Mouse (Mus musculus) midbrain, embryonic 14.5 days (tissue): Measurements from ENCODE around the gene Hspg2. TPM values are rescaled to one million over a fixed set of nuclear protein-coding genes. Genes with fewer than 3 reads are reported as not detected.

Source experiments
- ATAC-seq: fragments of 200-750 bp; cut with Nextera tagmentation; 2 replicates; pipeline ENCODE4 v1.8.0; 2017; ENCODE audit warnings: moderate number of reproducible peaks, moderate library complexity; ENCODE audit not compliant: low FRiP score, low TSS enrichment
- DNase-seq: peaks from one replicate; pipeline ENCODE4 v3.0.0-alpha.2; 2015
- H3K27ac ChIP-seq: fragments of 300-500 bp; sonication (generic); replicated peaks from 2 replicates; pipeline ENCODE4 v1.5.1; 2014; ENCODE audit warnings: mild to moderate bottlenecking, low read depth, low read length, moderate library complexity
- H3K27me3 ChIP-seq: fragments of 300-500 bp; sonication (generic); 2 replicates; pipeline ENCODE4 v1.6.1; 2014; ENCODE audit warnings: low read length, control low read depth, mixed read lengths; ENCODE audit not compliant: control insufficient read depth, insufficient read depth
- H3K36me3 ChIP-seq: fragments of 300-500 bp; sonication (generic); 2 replicates; pipeline ENCODE4 v1.6.1; 2014; ENCODE audit warnings: low read length, control low read depth; ENCODE audit not compliant: control insufficient read depth, insufficient read depth
- H3K4me1 ChIP-seq: fragments of 300-500 bp; sonication (generic); 2 replicates; pipeline ENCODE4 v1.6.1; 2014; ENCODE audit warnings: mild to moderate bottlenecking, antibody characterized with exemption, low read length, control low read depth; ENCODE audit not compliant: control insufficient read depth, insufficient read depth
- H3K4me2 ChIP-seq: fragments of 300-500 bp; sonication (generic); 2 replicates; pipeline ENCODE4 v1.6.1; 2014; ENCODE audit warnings: mild to moderate bottlenecking, low read length, moderate library complexity
- H3K4me3 ChIP-seq: fragments of 300-500 bp; sonication (generic); replicated peaks from 2 replicates; pipeline ENCODE4 v1.5.1; 2014; ENCODE audit warnings: low read depth, low read length
- H3K9ac ChIP-seq: fragments of 300-500 bp; sonication (generic); replicated peaks from 2 replicates; pipeline ENCODE4 v1.6.1; 2014; ENCODE audit warnings: mild to moderate bottlenecking, low read length, moderate library complexity
- H3K9me3 ChIP-seq: fragments of 300-500 bp; sonication (generic); 2 replicates; pipeline ENCODE4 v1.6.1; 2016; ENCODE audit warnings: low read length, control low read depth, mixed read lengths; ENCODE audit not compliant: control insufficient read depth
- WGBS: fragments of 180-500 bp; shearing (Covaris S2); extraction: QIAGEN DNeasy Blood & Tissue Kit; methylation state at CpG from one replicate; pipeline ENCODE4 v1.1.7; 2014; 5-methylcytosine and 5-hydroxymethylcytosine counted together
- polyA plus RNA-seq: library from polyadenylated mRNA; unstranded; fragments of >200 nt; fragmentation: Nextera tagmentation; extraction: Ambion mirVana; gene quantifications from 2 replicates; pipeline ENCODE4 v1.2.1, GENCODE M21; 2014

Gene Hspg2
- polyA plus RNA-seq, 1 experiment from 2014 or later: 7.6 TPM

GRCm38 (mm10) chr4:137500953-137501352 is 32.4 kb downstream of the Hspg2 start:
- Histone ChIP-seq H3K4me2 (no peak overlapping the region), H3K27me3 (no peaks in the 10 kb centered on the region), H3K27ac (no peak overlapping the region), H3K9ac (no peak overlapping the region), H3K4me3 (no peak overlapping the region), H3K4me1 (no peaks in the 10 kb centered on the region), H3K9me3 (no peaks in the 10 kb centered on the region), H3K36me3 (no peaks in the 10 kb centered on the region)
- DNase-seq (no peak), ATAC-seq (no peak)
- WGBS: 96% methylated on average over 5 of the region's 5 CpGs

- Histone ChIP-seq H3K27me3 (no peaks in the 10 kb centered on the region), H3K27ac (no peak overlapping the region), H3K9ac (no peak overlapping the region), H3K4me3 (no peak overlapping the region), H3K36me3 (no peaks in the 10 kb centered on the region), H3K9me3 (no peaks in the 10 kb centered on the region), H3K4me2 (no peak overlapping the region), H3K4me1 (no peaks in the 10 kb centered on the region)
- ATAC-seq: no peak
- DNase-seq: no peak
- WGBS: 91% methylated on average over 10 of the region's 10 CpGs
Measured at GRCm38 (mm10) chr4:137502183-137502582, 33.6 kb downstream of the Hspg2 start.

- Histone ChIP-seq H3K9ac (no peak overlapping the region), H3K27ac (no peak overlapping the region), H3K36me3 (no peaks in the 10 kb centered on the region), H3K4me1 (no peaks in the 10 kb centered on the region), H3K27me3 (no peaks in the 10 kb centered on the region), H3K9me3 (no peaks in the 10 kb centered on the region), H3K4me3 (no peak overlapping the region), H3K4me2 (no peak overlapping the region)
- ATAC-seq (no peak), DNase-seq (no peak)
- 87% methylated on average over 7 of the region's 7 CpGs for WGBS
Measured at GRCm38 (mm10) chr4:137502801-137503200, 34.2 kb downstream of the Hspg2 start.

- Histone ChIP-seq H3K4me2 (no peak overlapping the region), H3K27ac (no peak overlapping the region), H3K9ac (no peak overlapping the region), H3K4me3 (no peak overlapping the region), H3K36me3 (no peaks in the 10 kb centered on the region), H3K4me1 (no peaks in the 10 kb centered on the region), H3K27me3 (no peaks in the 10 kb centered on the region), H3K9me3 (no peaks in the 10 kb centered on the region)
- DNase-seq: no peak
- 81% methylated on average over 6 of the region's 6 CpGs for WGBS
- ATAC-seq: no peak
Measured at GRCm38 (mm10) chr4:137503509-137503971, 35.0 kb downstream of the Hspg2 start.

GRCm38 (mm10) chr4:137506629-137507028 is 38.1 kb downstream of the Hspg2 start:
- no peak overlapping the region for H3K4me3 ChIP-seq
- H3K9ac ChIP-seq: no peak overlapping the region
- ATAC-seq (no peak), DNase-seq (no peak)
- no peaks in the 10 kb centered on the region for H3K36me3 ChIP-seq
- H3K9me3 ChIP-seq: no peaks in the 10 kb centered on the region
- H3K27ac ChIP-seq: no peak overlapping the region
- WGBS: 95% methylated on average over 10 of the region's 10 CpGs
- no peaks in the 10 kb centered on the region for H3K27me3 ChIP-seq
- H3K4me1 ChIP-seq: no peaks in the 10 kb centered on the region
- no peak overlapping the region for H3K4me2 ChIP-seq

GRCm38 (mm10) chr4:137509528-137509927 is 41.0 kb downstream of the Hspg2 start:
- Histone ChIP-seq H3K9me3 (no peaks in the 10 kb centered on the region), H3K27ac (no peak overlapping the region), H3K27me3 (no peaks in the 10 kb centered on the region), H3K4me2 (no peak overlapping the region), H3K9ac (no peak overlapping the region), H3K36me3 (no peaks in the 10 kb centered on the region), H3K4me3 (no peak overlapping the region), H3K4me1 (no peaks in the 10 kb centered on the region)
- no peak for DNase-seq
- no peak for ATAC-seq
- WGBS: 90% methylated on average over 9 of the region's 9 CpGs

- H3K27ac ChIP-seq: no peak overlapping the region
- no peak overlapping the region for H3K4me2 ChIP-seq
- WGBS: 75% methylated on average over 15 of the region's 15 CpGs
- ATAC-seq (no peak), DNase-seq (peak; percentile 54)
- H3K36me3 ChIP-seq: no peaks in the 10 kb centered on the region
- no peak overlapping the region for H3K9ac ChIP-seq
- no peaks in the 10 kb centered on the region for H3K9me3 ChIP-seq
- no peaks in the 10 kb centered on the region for H3K4me1 ChIP-seq
- H3K27me3 ChIP-seq: no peaks in the 10 kb centered on the region
- H3K4me3 ChIP-seq: no peak overlapping the region
Measured at GRCm38 (mm10) chr4:137510021-137510696, 41.6 kb downstream of the Hspg2 start.

GRCm38 (mm10) chr4:137512897-137513296 is 44.3 kb downstream of the Hspg2 start:
- ATAC-seq (no peak), DNase-seq (no peak)
- Histone ChIP-seq H3K9ac (no peak overlapping the region), H3K4me3 (no peak overlapping the region), H3K27ac (no peak overlapping the region), H3K4me1 (no peaks in the 10 kb centered on the region), H3K36me3 (no peaks in the 10 kb centered on the region), H3K9me3 (no peaks in the 10 kb centered on the region), H3K27me3 (no peaks in the 10 kb centered on the region), H3K4me2 (no peak overlapping the region)
- WGBS: 89% methylated on average over 6 of the region's 6 CpGs

- H3K27me3 ChIP-seq: no peaks in the 10 kb centered on the region
- H3K9me3 ChIP-seq: no peaks in the 10 kb centered on the region
- no peak overlapping the region for H3K4me2 ChIP-seq
- no peak overlapping the region for H3K9ac ChIP-seq
- 85% methylated on average over 36 of the region's 36 CpGs for WGBS
- no peaks in the 10 kb centered on the region for H3K4me1 ChIP-seq
- H3K27ac ChIP-seq: no peak overlapping the region
- ATAC-seq: no peak
- no peak overlapping the region for H3K4me3 ChIP-seq
- H3K36me3 ChIP-seq: 0 out of 2 replicates have a peak, but pooled peaks cover 5% of the 10 kb centered on the region
- DNase-seq: no peak
Measured at GRCm38 (mm10) chr4:137517989-137518691, 49.6 kb downstream of the Hspg2 start.
